Mouse (Mus musculus) heart, adult 2 months (tissue): ENCODE data around the gene Bloc1s2. TPM values are rescaled to one million over a fixed set of nuclear protein-coding genes. Genes with fewer than 3 reads are reported as not detected.
A peak's percentile ranks its signal among the peaks of the same experiment; 100 is the strongest.

Source experiments
- DNase-seq, 2 experiments: peaks; one replicate each; pipeline ENCODE4 v3.0.0; 2021
- H3K27ac ChIP-seq: fragments of 200-600 bp; 2 replicates; pipeline ENCODE4 v1.8.1; 2022
- H3K27me3 ChIP-seq: fragments of 200-500 bp; 2 replicates; pipeline ENCODE4 v1.6.1; 2012; ENCODE audit warnings: mild to moderate bottlenecking, low read length, inconsistent platforms, mixed read lengths; ENCODE audit not compliant: control insufficient read depth, insufficient read depth
- H3K36me3 ChIP-seq: fragments of 200-500 bp; 2 replicates; pipeline ENCODE4 v1.6.1; 2012; ENCODE audit warnings: low read length, inconsistent platforms; ENCODE audit not compliant: control insufficient read depth, insufficient read depth
- H3K4me1 ChIP-seq: fragments of 200-500 bp; 2 replicates; pipeline ENCODE4 v1.6.1; 2011; ENCODE audit warnings: low read length; ENCODE audit not compliant: control insufficient read depth, insufficient read depth
- H3K4me3 ChIP-seq: fragments of 200-600 bp; 2 replicates; pipeline ENCODE4 v1.8.1; 2022
- H3K79me2 ChIP-seq: fragments of 200-500 bp; replicated peaks from 2 replicates; pipeline ENCODE4 v1.6.1; 2012; ENCODE audit warnings: mild to moderate bottlenecking, inconsistent platforms, low read length, moderate library complexity, mixed read lengths; ENCODE audit not compliant: control insufficient read depth, insufficient read depth
- H3K9ac ChIP-seq: fragments of 200-500 bp; 2 replicates; pipeline ENCODE4 v1.6.1; 2012; ENCODE audit warnings: low read depth, mild to moderate bottlenecking, control low read depth, inconsistent platforms, low read length, mixed read lengths
- CTCF ChIP-seq: fragments of 200-600 bp; IDR thresholded peaks from 2 replicates; pipeline ENCODE4 v1.8.1; 2022; ENCODE audit warnings: antibody characterized with exemption, mild to moderate bottlenecking, moderate library complexity
- EP300 ChIP-seq: fragments of 200-500 bp; IDR thresholded peaks from 2 replicates; pipeline ENCODE4 v1.6.1; 2011; ENCODE audit warnings: low read depth, low read length, control low read depth; ENCODE audit not compliant: insufficient read depth
- POLR2A ChIP-seq: fragments of 200-500 bp; IDR thresholded peaks from 2 replicates; pipeline ENCODE4 v1.6.1; 2011; ENCODE audit warnings: mild to moderate bottlenecking, low read depth, low read length, control low read depth; ENCODE audit not compliant: insufficient read depth
- WGBS: fragments of 180-500 bp; shearing (Covaris S2); methylation state at CpG from one replicate; pipeline ENCODE4 v1.1.7; 2018; 5-methylcytosine and 5-hydroxymethylcytosine counted together
- intact Hi-C: fragments of 180-260 bp; cut with DNase I; formaldehyde crosslinking; loops from one replicate; pipeline ENCODE4 v1.15.1; 2025
- polyA plus RNA-seq: library from polyadenylated mRNA; depleted of rRNA; stranded (reverse); fragments of >200 nt; gene quantifications from 2 replicates; pipeline ENCODE4 v1.2.3, GENCODE M21; 2012
- total RNA-seq, 2 experiments: library from RNA; stranded (reverse); gene quantifications; 2 replicates each; pipeline ENCODE4 v1.2.3; 2021

Gene Bloc1s2
- total and polyA plus RNA-seq, 3 experiments, result 14.7 to 16.6 (median 15.1) TPM

- intact Hi-C loops, result no loop called here
- Histone ChIP-seq H3K36me3 (no peaks in the 10 kb centered on the region; the same call in 1 of the 2 replicates), H3K27ac (no peak overlapping the region), H3K9ac (no peak overlapping the region), H3K4me1 (no peaks in the 10 kb centered on the region), H3K4me3 (no peak overlapping the region), H3K79me2 (no peaks in the 10 kb centered on the region), H3K27me3 (no peaks in the 10 kb centered on the region)
- DNase-seq, result no peak
- TF ChIP-seq EP300 (no peak), POLR2A (no peak), CTCF (no peak)
These were observed 28.5 kb downstream of the Bloc1s2 start for GRCm38 (mm10) chr19:44117793-44118192.

DNA sequence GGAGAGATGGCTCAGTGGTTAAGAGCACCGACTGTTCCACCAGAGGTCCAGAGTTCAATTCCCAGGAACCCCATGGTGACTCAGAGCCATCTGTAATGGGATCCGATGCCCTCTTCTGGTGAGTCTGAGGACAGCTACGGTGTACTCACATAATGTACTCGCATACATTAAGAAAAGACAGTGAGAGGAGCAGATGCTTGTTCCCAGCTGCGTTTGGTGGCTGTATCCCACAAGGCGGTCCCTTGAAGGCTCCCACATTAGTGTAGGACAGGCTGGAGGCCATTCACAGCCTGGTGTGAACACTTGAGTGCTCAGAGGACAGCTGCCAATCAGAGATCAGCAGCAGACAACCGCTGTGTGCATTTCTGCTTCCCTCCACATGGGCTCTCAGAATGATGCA lies 34.5 kb downstream of the Bloc1s2 start:
- no peak overlapping the region for H3K9ac ChIP-seq
- 72% methylated on average over 7 of the region's 7 CpGs for WGBS
- no peaks in the 10 kb centered on the region for H3K36me3 ChIP-seq
- intact Hi-C loops, result no loop called here
- H3K27ac ChIP-seq, result no peak overlapping the region
- no peak for TF ChIP-seq POLR2A
- TF ChIP-seq CTCF, result peak; percentile 35
- TF ChIP-seq EP300, result no peak
- H3K4me1 ChIP-seq, result peaks cover 3% of the 10 kb centered on the region; the same call in 1 of the 2 replicates
- peaks cover 4% of the 10 kb centered on the region for H3K79me2 ChIP-seq
- no peak overlapping the region for H3K4me3 ChIP-seq
- no peaks in the 10 kb centered on the region for H3K27me3 ChIP-seq
- no peak for DNase-seq

DNA sequence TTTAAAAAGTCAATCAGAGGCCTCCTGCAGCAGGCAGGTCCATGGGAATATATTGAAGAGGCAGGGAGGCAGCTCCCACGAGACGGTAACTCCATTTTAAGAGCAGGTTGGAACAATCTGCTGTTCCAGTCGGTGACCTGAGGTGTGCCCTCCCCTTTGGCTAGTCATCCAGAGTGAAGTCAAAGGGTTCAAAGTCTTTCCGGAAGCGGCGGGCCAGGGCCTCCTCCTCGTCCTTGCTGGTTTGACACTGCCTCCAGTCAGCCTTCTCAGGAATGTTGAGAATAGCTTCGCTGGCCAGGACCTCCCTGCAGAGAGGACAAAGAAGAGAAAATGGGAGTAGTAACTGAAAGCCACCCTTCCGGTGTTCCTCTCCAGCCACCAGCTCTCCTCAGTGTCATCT lies 35.9 kb downstream of the Bloc1s2 start:
- Histone ChIP-seq H3K27ac (no peak overlapping the region), H3K4me3 (no peak overlapping the region), H3K9ac (no peak overlapping the region), H3K27me3 (no peaks in the 10 kb centered on the region), H3K79me2 (peaks cover 4% of the 10 kb centered on the region), H3K36me3 (peaks cover 2% of the 10 kb centered on the region; the same call in 1 of the 2 replicates), H3K4me1 (peaks cover 6% of the 10 kb centered on the region)
- WGBS, result 79% methylated on average over 9 of the region's 9 CpGs
- TF ChIP-seq CTCF, result no peak
- TF ChIP-seq EP300, result no peak
- no peak for TF ChIP-seq POLR2A
- intact Hi-C loops, result no loop called here
- DNase-seq, result no peak

DNA sequence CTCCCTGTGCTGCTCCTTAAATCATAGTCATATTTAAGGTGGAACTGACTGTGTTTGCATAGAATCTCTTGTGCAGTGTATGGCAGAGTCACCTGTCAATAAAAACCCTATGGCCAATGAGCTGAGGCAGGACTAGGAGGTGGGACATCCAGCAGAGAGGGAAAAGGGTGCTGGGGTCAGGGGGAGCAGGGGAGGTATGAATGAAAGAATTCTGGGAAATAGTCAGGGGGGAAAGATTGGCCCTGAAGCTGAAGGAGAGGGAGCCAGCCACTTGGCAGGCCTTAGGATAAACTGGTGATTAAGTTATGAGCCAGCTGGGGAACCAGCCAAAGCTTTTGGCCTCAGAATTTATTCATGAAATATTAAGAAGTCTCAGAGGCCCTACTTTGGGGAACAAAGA lies 37.2 kb downstream of the Bloc1s2 start:
- no peak overlapping the region for H3K9ac ChIP-seq
- no peak overlapping the region for H3K4me3 ChIP-seq
- intact Hi-C loops, result no loop called here
- H3K79me2 ChIP-seq, result peaks cover 6% of the 10 kb centered on the region
- H3K27me3 ChIP-seq, result no peaks in the 10 kb centered on the region
- no peak overlapping the region for H3K27ac ChIP-seq
- DNase-seq, result peak in 1 of 2 experiments; percentile 8
- TF ChIP-seq POLR2A, result no peak
- no peak for TF ChIP-seq EP300
- no peak for TF ChIP-seq CTCF
- H3K4me1 ChIP-seq, result peaks cover 6% of the 10 kb centered on the region
- H3K36me3 ChIP-seq, result peaks cover 2% of the 10 kb centered on the region; the same call in 1 of the 2 replicates

- no peak for TF ChIP-seq POLR2A
- no peak for TF ChIP-seq CTCF
- no peak for TF ChIP-seq EP300
- Histone ChIP-seq H3K4me1 (peaks cover 6% of the 10 kb centered on the region), H3K4me3 (peak overlapping the region; percentile 95), H3K27me3 (no peaks in the 10 kb centered on the region), H3K79me2 (peaks cover 6% of the 10 kb centered on the region), H3K9ac (peak overlapping the region; percentile 73), H3K27ac (peak overlapping the region; percentile 87), H3K36me3 (peaks cover 2% of the 10 kb centered on the region; the same call in 1 of the 2 replicates)
- intact Hi-C loops, result loop anchor here (2.0 kb wide), 2 partner anchors 27 to 39 kb away; partner anchors contain the start of genes Cwf19l1 and Erlin1
- 29% methylated on average over 22 of the region's 22 CpGs for WGBS
- no peak for DNase-seq
These were observed 38.4 kb downstream of the Bloc1s2 start for GRCm38 (mm10) chr19:44107661-44108521.
